Mouse (Mus musculus): ENCODE data around the gene Prr36. TPM values are rescaled to one million over a fixed set of nuclear protein-coding genes. Genes with fewer than 3 reads are reported as not detected.
A peak's percentile ranks its signal among the peaks of the same experiment; 100 is the strongest.
"Not testable (repeated sequence)": the region's sequence is repeated elsewhere in the genome, so short reads cannot be mapped to it uniquely, and the experiment has no call there.

Prr36 gene
- 5.5 and 6.1 TPM in 2 replicates for polyA plus RNA-seq (2016; fragmentation: Nextera tagmentation; extraction: Ambion mirVana)

DNA sequence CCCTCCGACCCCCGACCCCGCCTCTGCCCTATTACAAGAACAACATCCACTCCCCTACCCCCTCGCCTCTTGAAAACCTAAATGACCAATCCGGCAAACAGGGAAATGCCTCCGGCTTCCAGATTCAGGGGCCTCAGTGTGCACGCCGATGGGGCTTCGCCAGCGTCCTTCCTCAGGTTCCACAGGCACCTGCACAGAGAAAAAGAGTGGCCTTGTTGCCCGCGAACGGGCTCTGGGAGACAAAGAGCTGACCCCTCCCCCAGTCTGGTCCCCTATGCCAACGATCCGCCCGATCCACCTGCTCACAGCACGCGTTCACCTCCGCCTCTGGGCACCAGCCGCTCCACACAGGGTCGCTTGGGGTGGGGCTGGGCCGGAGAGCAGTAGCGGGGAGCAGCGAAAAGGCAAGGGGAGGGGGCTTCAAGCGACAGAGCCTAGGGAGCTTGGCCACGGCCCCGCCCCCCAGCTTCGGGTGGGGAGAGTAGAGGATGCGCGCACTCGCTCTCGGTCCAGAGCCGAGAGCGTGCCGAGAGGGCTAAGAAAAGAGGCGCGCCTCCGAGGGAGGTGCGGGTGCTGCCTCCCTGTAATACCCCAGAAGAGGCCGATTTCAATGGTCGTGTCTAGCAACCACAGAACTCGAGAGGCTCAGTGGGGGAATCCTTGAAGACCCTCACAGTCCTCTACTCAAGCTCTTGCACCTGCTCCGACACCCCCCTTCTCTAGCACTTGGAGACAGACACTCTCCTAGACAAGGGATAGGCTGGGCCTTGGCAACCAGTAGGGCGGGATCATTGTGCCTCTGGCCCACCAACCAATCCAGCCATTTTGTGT is at the start of gene Prr36:
TSS of gene Prr36 (minus strand) at position 669 of the 831 bp plus-strand sequence.
- H3K4me2 ChIP-seq (replicated peaks) = peak within 1 kb of the TSS; percentile 82
- H3K36me3 ChIP-seq = no peaks in the 10 kb centered on the region
- ATAC-seq (ENCODE audit: insufficient number of reproducible peaks, insufficient read depth, low FRiP score, low TSS enrichment) = peak; percentile 76
- H3K27me3 ChIP-seq = peaks cover 58% of the 10 kb centered on the region
- WGBS = 2% methylated on average over 44 of the region's 44 CpGs
- peak within 1 kb of the TSS; percentile 47 for H3K9ac ChIP-seq
- H3K4me1 ChIP-seq = peaks cover 22% of the 10 kb centered on the region
- peak within 1 kb of the TSS; percentile 48 for H3K4me3 ChIP-seq
- no peak within 1 kb of the TSS for H3K27ac ChIP-seq
- H3K9me3 ChIP-seq = no peaks in the 10 kb centered on the region

DNA sequence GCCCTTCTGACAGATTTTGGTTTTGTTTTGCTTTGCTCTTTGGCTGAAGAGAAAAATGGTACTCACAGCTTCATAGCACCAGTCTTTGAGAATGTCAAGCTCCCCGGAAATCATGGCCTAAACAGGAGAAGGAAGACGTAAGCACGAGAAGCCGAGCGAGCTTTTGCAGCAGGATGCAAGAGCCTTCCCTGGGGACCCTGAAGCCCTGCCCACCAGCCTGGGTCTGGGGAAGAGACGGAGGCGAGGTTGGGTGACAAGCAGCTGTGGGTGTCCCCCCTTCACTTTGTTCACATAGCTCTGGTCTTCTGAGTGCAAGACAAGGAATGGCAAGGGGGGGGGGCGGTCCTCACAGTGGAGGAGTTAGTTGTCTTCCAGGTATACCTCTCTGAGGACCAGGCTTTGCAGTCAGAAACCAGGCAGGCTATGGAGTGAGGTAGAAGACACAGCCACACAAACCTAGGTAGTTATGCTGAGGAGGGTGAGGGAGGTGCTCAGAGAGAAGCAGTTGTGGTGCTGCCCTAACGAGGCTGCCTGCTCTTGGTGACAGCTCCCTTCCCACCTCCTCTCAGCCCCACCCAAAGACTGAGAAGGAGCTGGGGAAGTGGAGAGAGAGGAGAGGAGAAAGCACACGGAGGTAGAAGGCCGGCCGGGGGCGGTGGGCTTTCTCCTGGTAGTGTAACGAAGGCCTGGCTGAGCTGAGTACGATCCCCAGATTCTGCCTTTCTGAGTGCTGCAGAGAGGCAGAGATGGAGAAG is 48.1 kb upstream of the Prr36 start:
- Histone ChIP-seq H3K27me3 (no peaks in the 10 kb centered on the region), H3K9me3 (no peaks in the 10 kb centered on the region), H3K9ac (no peak overlapping the region), H3K4me1 (no peaks in the 10 kb centered on the region), H3K4me3 (no peak overlapping the region), H3K36me3 (peaks cover 94% of the 10 kb centered on the region), H3K27ac (no peak overlapping the region), H3K4me2 (replicated peaks) (no peak overlapping the region)
- WGBS = 89% methylated on average over 15 of the region's 15 CpGs
- ATAC-seq (ENCODE audit: insufficient number of reproducible peaks, insufficient read depth, low FRiP score, low TSS enrichment) = no peak

DNA sequence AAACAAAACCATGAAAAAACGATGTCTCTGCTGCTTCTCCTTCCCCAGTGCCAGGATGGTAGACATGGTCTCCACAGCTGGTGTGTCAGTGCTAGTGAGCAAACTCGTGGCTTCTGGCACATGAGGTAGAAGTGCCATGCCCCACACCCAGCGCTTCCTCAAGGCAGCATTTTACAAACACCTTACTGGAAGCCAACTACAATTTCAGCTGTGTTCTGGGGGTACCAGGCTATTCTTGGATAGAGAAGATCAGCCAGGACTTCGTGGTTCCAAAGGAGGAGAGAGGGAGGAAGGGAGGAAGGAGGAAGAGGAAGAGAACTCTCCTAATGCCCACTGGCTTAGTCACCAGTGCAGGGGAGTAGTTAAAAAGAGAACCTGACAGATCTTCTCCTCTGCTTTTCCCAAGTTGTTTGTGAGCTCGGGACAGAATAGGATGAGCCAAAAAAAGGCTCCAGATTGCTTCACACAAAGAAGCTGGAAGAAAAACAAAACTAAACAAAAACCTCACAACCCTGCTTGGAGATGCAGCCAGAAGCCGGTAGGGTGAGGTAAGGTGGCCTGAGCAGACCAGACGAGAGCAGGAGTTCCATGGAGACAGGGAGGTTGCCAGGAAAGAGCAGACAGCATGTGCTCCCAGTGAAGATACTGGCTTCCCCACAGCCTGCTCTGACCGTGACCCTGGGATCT is 46.0 kb upstream of the Prr36 start:
- Histone ChIP-seq H3K36me3 (peaks cover 85% of the 10 kb centered on the region), H3K27ac (no peak overlapping the region), H3K9me3 (no peaks in the 10 kb centered on the region), H3K27me3 (no peaks in the 10 kb centered on the region), H3K4me2 (replicated peaks) (no peak overlapping the region), H3K9ac (no peak overlapping the region), H3K4me3 (no peak overlapping the region), H3K4me1 (peaks cover 7% of the 10 kb centered on the region; the same call in 1 of the 2 replicates)
- WGBS = 85% methylated on average over 8 of the region's 8 CpGs
- no peak for ATAC-seq (ENCODE audit: insufficient number of reproducible peaks, insufficient read depth, low FRiP score, low TSS enrichment)

GRCm38 (mm10) chr8:4259805-4260170 is 42.5 kb upstream of the Prr36 start:
- Histone ChIP-seq H3K4me1 (peaks cover 20% of the 10 kb centered on the region), H3K27me3 (no peaks in the 10 kb centered on the region), H3K4me3 (no peak overlapping the region), H3K9me3 (no peaks in the 10 kb centered on the region), H3K9ac (peak overlapping the region; percentile 89; the same call in 1 of the 2 replicates), H3K4me2 (replicated peaks) (0 out of 2 replicates have a peak overlapping the region, but pooled peaks have one; percentile 58), H3K36me3 (peaks cover 79% of the 10 kb centered on the region), H3K27ac (peak overlapping the region; percentile 92)
- no peak for ATAC-seq (ENCODE audit: insufficient number of reproducible peaks, insufficient read depth, low FRiP score, low TSS enrichment)
- 86% methylated on average over 4 of the region's 4 CpGs for WGBS

GRCm38 (mm10) chr8:4259125-4259804 is 42.0 kb upstream of the Prr36 start, which contains the start of gene Ctxn1:
Ctxn1 (minus strand) TSS chr8:4259274.
- Histone ChIP-seq H3K27me3 (no peaks in the 10 kb centered on the region), H3K9ac (peak within 1 kb of the TSS; percentile 89), H3K36me3 (peaks cover 79% of the 10 kb centered on the region), H3K4me1 (peaks cover 22% of the 10 kb centered on the region), H3K4me2 (replicated peaks) (peak within 1 kb of the TSS; percentile 58), H3K27ac (peak within 1 kb of the TSS; percentile 92), H3K4me3 (peak within 1 kb of the TSS; percentile 88), H3K9me3 (no peaks in the 10 kb centered on the region)
- peak; percentile 88 for ATAC-seq (ENCODE audit: insufficient number of reproducible peaks, insufficient read depth, low FRiP score, low TSS enrichment)
- 9% methylated on average over 17 of the region's 33 CpGs for WGBS

- Histone ChIP-seq H3K27me3 (no peaks in the 10 kb centered on the region), H3K4me2 (replicated peaks) (peak overlapping the region; percentile 58), H3K4me1 (peaks cover 26% of the 10 kb centered on the region), H3K27ac (peak overlapping the region; percentile 92), H3K36me3 (peaks cover 74% of the 10 kb centered on the region), H3K4me3 (peak overlapping the region; percentile 88), H3K9me3 (no peaks in the 10 kb centered on the region), H3K9ac (peak overlapping the region; percentile 89)
- ATAC-seq (ENCODE audit: insufficient number of reproducible peaks, insufficient read depth, low FRiP score, low TSS enrichment) = peak; percentile 64
- WGBS = under 1% methylated on average over 32 of the region's 32 CpGs
These were observed 41.4 kb upstream of the Prr36 start for GRCm38 (mm10) chr8:4258678-4259077.

DNA sequence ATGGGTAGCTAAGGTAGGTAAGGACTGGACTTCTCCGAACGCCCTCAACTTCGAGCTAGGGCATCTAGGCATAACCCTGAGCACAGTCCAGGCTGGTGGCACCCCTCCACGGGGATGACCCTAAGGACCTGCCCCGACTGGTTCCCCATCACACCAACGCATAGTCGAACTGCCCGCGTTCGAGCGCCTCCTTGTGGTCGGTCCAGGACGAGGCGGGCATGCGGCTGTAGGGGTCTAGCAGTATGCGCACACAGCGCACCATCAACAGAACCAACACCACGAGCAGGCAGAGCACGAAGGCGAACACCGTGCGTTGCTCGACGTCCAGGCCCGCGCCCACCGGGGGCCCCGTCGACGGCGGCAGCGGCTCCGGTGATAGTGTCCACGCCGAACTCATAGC is 41.0 kb upstream of the Prr36 start:
- Histone ChIP-seq H3K4me2 (replicated peaks) (peak overlapping the region; percentile 58), H3K4me3 (peak overlapping the region; percentile 88), H3K9ac (peak overlapping the region; percentile 89), H3K27me3 (no peaks in the 10 kb centered on the region), H3K9me3 (no peaks in the 10 kb centered on the region), H3K27ac (peak overlapping the region; percentile 92), H3K36me3 (peaks cover 71% of the 10 kb centered on the region), H3K4me1 (peaks cover 28% of the 10 kb centered on the region)
- WGBS = 1% methylated on average over 34 of the region's 35 CpGs
- peak; percentile 54 for ATAC-seq (ENCODE audit: insufficient number of reproducible peaks, insufficient read depth, low FRiP score, low TSS enrichment)

DNA sequence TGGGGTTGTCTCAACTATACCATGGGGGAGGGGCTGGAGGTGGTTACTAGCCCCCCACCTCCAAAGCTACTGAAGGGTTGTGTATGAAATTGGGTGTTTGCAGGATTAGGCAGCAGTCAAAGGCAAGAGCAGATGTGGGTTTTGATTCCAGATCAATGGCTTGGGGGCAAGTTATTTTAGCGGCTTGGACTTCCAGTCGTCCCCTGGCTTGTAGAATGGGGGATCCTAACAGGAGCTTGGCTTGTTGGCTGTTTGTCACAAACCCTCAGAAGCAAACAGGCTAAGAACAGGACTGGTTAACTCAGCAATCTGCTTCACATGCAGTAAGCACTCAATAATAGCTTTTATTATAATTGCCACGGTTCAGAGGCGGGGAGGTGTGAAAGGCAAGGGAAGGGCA is 40.1 kb upstream of the Prr36 start:
- ATAC-seq (ENCODE audit: insufficient number of reproducible peaks, insufficient read depth, low FRiP score, low TSS enrichment) = no peak
- Histone ChIP-seq H3K9ac (peak overlapping the region; percentile 89), H3K4me1 (peaks cover 28% of the 10 kb centered on the region), H3K36me3 (peaks cover 62% of the 10 kb centered on the region), H3K4me2 (replicated peaks) (peak overlapping the region; percentile 58), H3K9me3 (no peaks in the 10 kb centered on the region), H3K27me3 (no peaks in the 10 kb centered on the region), H3K4me3 (peak overlapping the region; percentile 88), H3K27ac (no peak overlapping the region)
- WGBS = 77% methylated on average over 4 of the region's 4 CpGs

- H3K4me1 ChIP-seq = peaks cover 28% of the 10 kb centered on the region
- peak overlapping the region; percentile 58 for H3K4me2 ChIP-seq (replicated peaks)
- H3K9me3 ChIP-seq = no peaks in the 10 kb centered on the region
- peaks cover 58% of the 10 kb centered on the region for H3K36me3 ChIP-seq
- ATAC-seq (ENCODE audit: insufficient number of reproducible peaks, insufficient read depth, low FRiP score, low TSS enrichment) = no peak
- no peaks in the 10 kb centered on the region for H3K27me3 ChIP-seq
- no peak overlapping the region for H3K27ac ChIP-seq
- peak overlapping the region; percentile 7; the same call in 1 of the 2 replicates for H3K4me3 ChIP-seq
- 65% methylated on average over 4 of the region's 4 CpGs for WGBS
- H3K9ac ChIP-seq = peak overlapping the region; percentile 89; the same call in 1 of the 2 replicates
These were observed 39.7 kb upstream of the Prr36 start for GRCm38 (mm10) chr8:4256911-4257310.

DNA sequence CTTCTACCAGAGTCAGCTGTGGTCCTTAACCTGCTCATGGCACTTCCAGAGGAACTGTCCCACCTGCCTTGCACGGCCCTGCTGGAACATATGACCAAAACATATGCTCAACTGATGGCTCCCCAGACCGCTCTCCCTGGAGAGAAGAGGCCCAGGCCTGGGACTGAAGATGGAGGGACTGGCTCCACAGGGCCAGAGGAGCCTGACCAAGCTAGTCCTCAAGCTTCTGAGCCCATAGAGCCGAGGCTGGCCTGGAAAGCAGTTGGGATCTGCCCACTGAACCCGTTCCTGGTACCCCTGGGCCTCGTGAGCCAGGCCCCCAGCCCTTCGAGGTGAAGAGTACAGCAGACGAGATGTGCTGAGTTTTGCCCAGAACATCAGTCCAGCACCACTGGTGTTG is 38.2 kb upstream of the Prr36 start:
- 92% methylated on average over 7 of the region's 7 CpGs for WGBS
- not testable (repeated sequence) for ATAC-seq (ENCODE audit: insufficient number of reproducible peaks, insufficient read depth, low FRiP score, low TSS enrichment); H3K27me3 ChIP-seq; H3K4me3 ChIP-seq; H3K9me3 ChIP-seq; H3K27ac ChIP-seq; H3K4me2 ChIP-seq (replicated peaks); H3K9ac ChIP-seq
- peaks cover 32% of the 10 kb centered on the region for H3K4me1 ChIP-seq
- peaks cover 43% of the 10 kb centered on the region for H3K36me3 ChIP-seq

GRCm38 (mm10) chr8:4254001-4254400 is 36.7 kb upstream of the Prr36 start:
- Histone ChIP-seq H3K36me3 (peaks cover 42% of the 10 kb centered on the region), H3K4me3 (peak overlapping the region; percentile 82), H3K4me1 (peaks cover 37% of the 10 kb centered on the region), H3K27ac (0 out of 2 replicates have a peak overlapping the region, but pooled peaks have one; percentile 30), H3K27me3 (no peaks in the 10 kb centered on the region), H3K9ac (no peak overlapping the region), H3K4me2 (replicated peaks) (peak overlapping the region; percentile 77), H3K9me3 (no peaks in the 10 kb centered on the region)
- no peak for ATAC-seq (ENCODE audit: insufficient number of reproducible peaks, insufficient read depth, low FRiP score, low TSS enrichment)
- 65% methylated on average over 6 of the region's 6 CpGs for WGBS

Measured in embryonic facial prominence, embryonic 12.5 days (tissue).